Mouse (Mus musculus) kidney, embryonic 14.5 days (tissue): Measurements from ENCODE around the gene Ccnyl1. TPM values are rescaled to one million over a fixed set of nuclear protein-coding genes. Genes with fewer than 3 reads are reported as not detected.

Source experiments
- ATAC-seq: fragments of 200-750 bp; cut with Nextera tagmentation; 2 replicates; pipeline ENCODE4 v1.8.0; 2017; ENCODE audit warnings: moderate number of reproducible peaks, mild to moderate bottlenecking, moderate TSS enrichment, moderate library complexity; ENCODE audit not compliant: low FRiP score, low TSS enrichment
- H3K27ac ChIP-seq: fragments of 300-500 bp; sonication (generic); 2 replicates; pipeline ENCODE4 v1.5.1; 2014; ENCODE audit warnings: low read depth, mild to moderate bottlenecking, low read length, moderate library complexity, mixed read lengths
- H3K27me3 ChIP-seq: fragments of 300-500 bp; sonication (generic); 2 replicates; pipeline ENCODE4 v1.6.1; 2014; ENCODE audit warnings: mild to moderate bottlenecking, low read length; ENCODE audit not compliant: control insufficient read depth, insufficient read depth
- H3K36me3 ChIP-seq: fragments of 300-500 bp; sonication (generic); 2 replicates; pipeline ENCODE4 v1.6.1; 2014; ENCODE audit warnings: low read length, mixed read lengths; ENCODE audit not compliant: control insufficient read depth, insufficient read depth
- H3K4me1 ChIP-seq: fragments of 300-500 bp; sonication (generic); 2 replicates; pipeline ENCODE4 v1.6.1; 2014; ENCODE audit warnings: low read length, mixed read lengths; ENCODE audit not compliant: control insufficient read depth, insufficient read depth
- H3K4me2 ChIP-seq: fragments of 300-500 bp; sonication (generic); replicated peaks from 2 replicates; pipeline ENCODE4 v1.6.1; 2014; ENCODE audit warnings: low read depth, mild to moderate bottlenecking, low read length
- H3K4me3 ChIP-seq: fragments of 300-500 bp; sonication (generic); 2 replicates; pipeline ENCODE4 v1.5.1; 2014; ENCODE audit warnings: mild to moderate bottlenecking, low read length
- H3K9ac ChIP-seq: fragments of 300-500 bp; sonication (generic); 2 replicates; pipeline ENCODE4 v1.6.1; 2014; ENCODE audit warnings: low read depth, mild to moderate bottlenecking, low read length, moderate library complexity
- H3K9me3 ChIP-seq: fragments of 300-500 bp; sonication (generic); 2 replicates; pipeline ENCODE4 v1.6.1; 2016; ENCODE audit warnings: low read length; ENCODE audit not compliant: control insufficient read depth
- WGBS: fragments of 180-500 bp; shearing (Covaris S2); extraction: QIAGEN DNeasy Blood & Tissue Kit; methylation state at CpG from one replicate; pipeline ENCODE4 v1.1.7; 2014; 5-methylcytosine and 5-hydroxymethylcytosine counted together
- polyA plus RNA-seq: library from polyadenylated mRNA; unstranded; fragments of >200 nt; fragmentation: Nextera tagmentation; extraction: Ambion mirVana; gene quantifications from 2 replicates; pipeline ENCODE4 v1.2.1, GENCODE M21; 2014

Gene Ccnyl1
- polyA plus RNA-seq, 1 experiment from 2014 or later, result 11.3 TPM

DNA sequence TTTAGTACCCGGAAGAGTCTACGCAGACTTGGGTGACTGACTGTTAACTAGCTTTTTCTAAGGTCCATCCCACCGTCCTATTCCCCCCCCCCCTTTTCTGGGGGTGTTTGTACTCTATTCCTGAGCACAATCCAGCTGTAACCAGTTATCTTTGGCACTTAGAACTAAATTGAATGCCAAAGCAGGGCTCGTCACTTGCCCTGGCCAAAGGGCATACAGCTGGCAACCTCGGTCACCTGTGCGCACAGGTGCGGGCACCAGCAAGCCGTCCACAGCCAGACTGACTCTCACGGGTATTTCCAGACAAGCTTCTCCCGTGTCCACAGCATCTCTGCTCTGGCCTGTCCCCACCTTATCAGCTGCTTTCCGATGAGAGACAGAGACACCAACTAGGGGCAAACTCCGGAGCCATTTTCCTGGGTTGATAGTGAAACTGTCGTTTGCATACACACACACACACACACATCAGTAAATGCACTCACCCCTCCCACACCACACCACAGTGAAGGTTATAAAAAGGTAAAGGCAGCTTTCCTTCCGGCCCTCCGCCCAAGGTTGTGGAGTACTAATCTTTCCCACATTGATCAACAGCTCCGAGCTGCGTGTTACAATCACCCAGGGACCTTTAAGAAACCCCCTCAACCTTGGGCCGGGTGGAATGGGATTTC, 52.6 kb downstream of the Ccnyl1 start:
- no peaks in the 10 kb centered on the region; the same call in 1 of the 2 replicates for H3K27me3 ChIP-seq
- H3K4me2 ChIP-seq, result no peak overlapping the region
- no peak overlapping the region for H3K9ac ChIP-seq
- H3K4me1 ChIP-seq, result no peaks in the 10 kb centered on the region
- no peak overlapping the region for H3K27ac ChIP-seq
- no peak for ATAC-seq
- no peak overlapping the region for H3K4me3 ChIP-seq
- 84% methylated on average over 18 of the region's 18 CpGs for WGBS
- H3K9me3 ChIP-seq, result no peaks in the 10 kb centered on the region
- H3K36me3 ChIP-seq, result no peaks in the 10 kb centered on the region

GRCm38 (mm10) chr1:64744616-64745015, 54.4 kb downstream of the Ccnyl1 start:
- Histone ChIP-seq H3K27me3 (no peaks in the 10 kb centered on the region), H3K9me3 (no peaks in the 10 kb centered on the region), H3K27ac (no peak overlapping the region), H3K4me3 (no peak overlapping the region), H3K9ac (no peak overlapping the region), H3K4me2 (no peak overlapping the region), H3K36me3 (no peaks in the 10 kb centered on the region), H3K4me1 (no peaks in the 10 kb centered on the region)
- no peak for ATAC-seq

DNA sequence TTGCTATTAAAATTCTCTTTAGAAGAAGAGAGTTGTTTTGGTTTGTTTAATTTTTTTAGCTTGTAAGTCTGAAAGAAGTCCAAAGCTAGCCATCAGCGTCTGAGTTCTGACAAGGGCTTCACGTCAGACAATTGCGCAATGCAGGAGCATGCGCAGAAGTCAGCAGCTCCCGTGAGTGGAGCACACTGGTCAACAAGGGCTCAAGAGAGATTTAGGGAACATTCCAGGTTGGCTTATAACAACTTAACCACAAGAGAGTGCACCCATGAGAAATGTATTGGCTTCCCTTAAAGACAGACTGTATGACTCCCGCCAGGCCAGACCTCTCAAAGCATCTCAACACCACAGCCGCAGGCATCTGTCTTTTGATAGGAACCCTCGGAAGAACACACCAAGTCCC, 62.9 kb downstream of the Ccnyl1 start:
- Histone ChIP-seq H3K4me3 (no peak overlapping the region), H3K9ac (no peak overlapping the region), H3K36me3 (no peaks in the 10 kb centered on the region), H3K9me3 (no peaks in the 10 kb centered on the region), H3K27ac (no peak overlapping the region), H3K4me1 (no peaks in the 10 kb centered on the region), H3K4me2 (no peak overlapping the region), H3K27me3 (no peaks in the 10 kb centered on the region)
- WGBS, result 92% methylated on average over 8 of the region's 8 CpGs
- no peak for ATAC-seq

- WGBS, result 79% methylated on average over 7 of the region's 7 CpGs
- Histone ChIP-seq H3K27me3 (no peaks in the 10 kb centered on the region), H3K27ac (no peak overlapping the region)
Measured at GRCm38 (mm10) chr1:64753668-64754067, 63.4 kb downstream of the Ccnyl1 start.

DNA sequence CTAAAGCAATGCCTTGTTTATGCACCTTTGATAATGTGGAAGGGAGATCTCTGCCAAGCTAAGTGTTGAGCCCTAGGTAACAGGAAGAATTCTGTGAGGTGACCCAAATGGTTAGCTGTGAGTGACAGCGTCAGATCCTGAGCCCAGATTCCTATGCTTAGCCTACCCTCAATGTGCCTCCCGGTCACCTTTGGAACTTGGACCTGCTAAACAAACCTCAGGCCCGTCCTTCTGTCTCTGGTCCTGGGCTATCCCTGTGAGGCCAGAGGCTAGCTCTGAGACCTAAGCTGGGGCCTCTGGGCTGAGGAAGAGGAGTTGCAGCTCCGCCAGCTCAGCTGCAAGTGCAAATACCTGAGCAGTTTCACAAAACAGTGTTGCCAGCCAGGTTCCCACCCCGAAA, 64.4 kb downstream of the Ccnyl1 start:
- H3K9ac ChIP-seq, result no peak overlapping the region

More at GRCm38 (mm10) chr1:64753668-64754067, 63.4 kb downstream of the Ccnyl1 start:
- Histone ChIP-seq H3K9ac (no peak overlapping the region), H3K4me3 (no peak overlapping the region), H3K4me1 (no peaks in the 10 kb centered on the region), H3K9me3 (no peaks in the 10 kb centered on the region), H3K36me3 (no peaks in the 10 kb centered on the region), H3K4me2 (no peak overlapping the region)
- ATAC-seq, result no peak

DNA sequence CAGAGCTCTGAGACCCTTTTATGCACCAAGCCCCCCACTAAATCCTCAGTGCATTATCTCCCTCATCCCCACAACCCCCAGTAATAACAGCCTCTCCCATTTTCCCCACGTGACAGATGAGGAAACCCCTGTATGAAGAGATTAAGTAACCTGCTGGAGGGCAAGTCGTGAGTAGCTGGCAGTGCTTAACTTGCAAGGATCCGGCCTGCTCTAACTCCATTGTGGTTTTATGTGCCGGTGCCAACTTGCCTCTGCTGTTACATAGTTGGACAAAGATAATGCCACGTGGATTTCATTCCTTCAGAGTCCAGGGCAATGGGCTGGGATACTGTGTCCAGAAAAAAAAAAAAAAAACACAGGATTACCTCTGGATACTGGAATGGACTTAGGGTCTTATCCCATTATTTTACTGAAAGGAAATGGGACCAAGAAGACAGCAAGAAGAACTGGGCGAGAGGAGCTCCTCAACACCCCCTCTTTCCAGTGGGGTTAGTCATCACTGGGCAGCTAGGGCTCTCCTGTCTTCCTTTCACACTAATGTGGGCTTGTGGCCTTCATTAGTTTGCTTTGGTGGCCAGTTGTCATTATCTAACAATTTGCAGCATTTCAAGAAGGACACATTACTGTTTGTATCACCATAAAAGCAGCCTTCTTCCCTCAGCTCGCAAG, 65.8 kb downstream of the Ccnyl1 start:
- H3K27ac ChIP-seq, result no peak overlapping the region

More for the DNA sequence above, 64.4 kb downstream of the Ccnyl1 start:
- ATAC-seq, result no peak
- Histone ChIP-seq H3K9me3 (no peaks in the 10 kb centered on the region), H3K27ac (no peak overlapping the region), H3K4me2 (no peak overlapping the region), H3K36me3 (no peaks in the 10 kb centered on the region), H3K4me3 (no peak overlapping the region), H3K27me3 (no peaks in the 10 kb centered on the region), H3K4me1 (no peaks in the 10 kb centered on the region)
- WGBS, result 94% methylated on average over 5 of the region's 5 CpGs

GRCm38 (mm10) chr1:64756640-64757030, 66.4 kb downstream of the Ccnyl1 start:
- no peak overlapping the region for H3K4me2 ChIP-seq
- no peak for ATAC-seq
- no peaks in the 10 kb centered on the region for H3K36me3 ChIP-seq

More for the DNA sequence above, 65.8 kb downstream of the Ccnyl1 start:
- Histone ChIP-seq H3K9ac (no peak overlapping the region), H3K36me3 (no peaks in the 10 kb centered on the region), H3K4me2 (no peak overlapping the region), H3K27me3 (no peaks in the 10 kb centered on the region), H3K4me3 (no peak overlapping the region), H3K9me3 (no peaks in the 10 kb centered on the region), H3K4me1 (no peaks in the 10 kb centered on the region)
- no peak for ATAC-seq
- 68% methylated on average over 7 of the region's 7 CpGs for WGBS

GRCm38 (mm10) chr1:64757254-64757653, 67.0 kb downstream of the Ccnyl1 start:
- 43% methylated on average over 2 of the region's 2 CpGs for WGBS

More at GRCm38 (mm10) chr1:64756640-64757030, 66.4 kb downstream of the Ccnyl1 start:
- 59% methylated on average over 10 of the region's 10 CpGs for WGBS
- no peak overlapping the region for H3K9ac ChIP-seq
- H3K4me1 ChIP-seq, result no peaks in the 10 kb centered on the region
- H3K27ac ChIP-seq, result no peak overlapping the region
- no peak overlapping the region for H3K4me3 ChIP-seq
- no peaks in the 10 kb centered on the region for H3K9me3 ChIP-seq
- H3K27me3 ChIP-seq, result no peaks in the 10 kb centered on the region

GRCm38 (mm10) chr1:64757766-64758165, 67.5 kb downstream of the Ccnyl1 start:
- no peaks in the 10 kb centered on the region for H3K36me3 ChIP-seq
- 75% methylated on average over 5 of the region's 5 CpGs for WGBS
- no peaks in the 10 kb centered on the region for H3K4me1 ChIP-seq
- no peaks in the 10 kb centered on the region for H3K9me3 ChIP-seq
- H3K27me3 ChIP-seq, result no peaks in the 10 kb centered on the region
- no peak overlapping the region for H3K4me3 ChIP-seq
- H3K4me2 ChIP-seq, result no peak overlapping the region
- no peak overlapping the region for H3K27ac ChIP-seq
- no peak overlapping the region for H3K9ac ChIP-seq
- no peak for ATAC-seq

More at GRCm38 (mm10) chr1:64757254-64757653, 67.0 kb downstream of the Ccnyl1 start:
- no peak overlapping the region for H3K9ac ChIP-seq
- no peak for ATAC-seq
- H3K27me3 ChIP-seq, result no peaks in the 10 kb centered on the region
- H3K9me3 ChIP-seq, result no peaks in the 10 kb centered on the region
- no peak overlapping the region for H3K27ac ChIP-seq
- no peak overlapping the region for H3K4me3 ChIP-seq
- no peaks in the 10 kb centered on the region for H3K4me1 ChIP-seq
- H3K4me2 ChIP-seq, result no peak overlapping the region
- no peaks in the 10 kb centered on the region for H3K36me3 ChIP-seq
